Mouse (Mus musculus) bone marrow macrophage, adult 2 months (primary cell): ENCODE measurements around the gene Taar5. TPM values are rescaled to one million over a fixed set of nuclear protein-coding genes. Genes with fewer than 3 reads are reported as not detected.
A peak's percentile ranks its signal among the peaks of the same experiment; 100 is the strongest.

Experiments
- H3K27ac ChIP-seq: 2 replicates; pipeline ENCODE4 v1.5.1; 2012; ENCODE audit warnings: low read depth, low read length; ENCODE audit not compliant: insufficient read depth
- H3K4me1 ChIP-seq: 2 replicates; pipeline ENCODE4 v1.6.1; 2012; ENCODE audit warnings: low read length; ENCODE audit not compliant: control insufficient read depth, insufficient read depth
- H3K4me3 ChIP-seq: 2 replicates; pipeline ENCODE4 v1.5.1; 2012; ENCODE audit warnings: mild to moderate bottlenecking, low read length, moderate library complexity; ENCODE audit not compliant: insufficient read depth
- CTCF ChIP-seq: IDR thresholded peaks from 2 replicates; pipeline ENCODE4 v1.5.1; 2012; ENCODE audit warnings: low read depth, mild to moderate bottlenecking, low read length, moderate library complexity
- POLR2A ChIP-seq: IDR thresholded peaks from 2 replicates; pipeline ENCODE4 v1.6.1; 2012; ENCODE audit warnings: mild to moderate bottlenecking, low read depth, low read length, borderline replicate concordance
- polyA plus RNA-seq: library from polyadenylated mRNA; stranded (reverse); fragments of >200 nt; gene quantifications from 2 replicates; pipeline ENCODE4 v1.2.4, GENCODE M21; 2012; ENCODE audit not compliant: missing spikeins, insufficient read depth, insufficient read length

Gene Taar5
- polyA plus RNA-seq = not detected in 2 replicates

- TF ChIP-seq POLR2A = no peak
- TF ChIP-seq CTCF = no peak
- no peak within 1 kb of the TSS for H3K27ac ChIP-seq
- H3K4me1 ChIP-seq = no peaks in the 10 kb centered on the region
- no peak within 1 kb of the TSS for H3K4me3 ChIP-seq
Measured at GRCm38 (mm10) chr10:23970656-23971165, at the start of gene Taar5. Taar5 (plus strand) TSS chr10:23970706.

GRCm38 (mm10) chr10:23922468-23922867, 48.0 kb upstream of the Taar5 start:
- Histone ChIP-seq H3K4me3 (no peak overlapping the region), H3K4me1 (no peaks in the 10 kb centered on the region), H3K27ac (no peak overlapping the region)
- TF ChIP-seq CTCF = no peak
- no peak for TF ChIP-seq POLR2A

GRCm38 (mm10) chr10:23923941-23924340, 46.6 kb upstream of the Taar5 start:
- Histone ChIP-seq H3K27ac (no peak overlapping the region), H3K4me3 (no peak overlapping the region), H3K4me1 (no peaks in the 10 kb centered on the region)
- no peak for TF ChIP-seq CTCF
- TF ChIP-seq POLR2A = no peak

GRCm38 (mm10) chr10:23937613-23938012, 32.9 kb upstream of the Taar5 start:
- no peaks in the 10 kb centered on the region for H3K4me1 ChIP-seq
- TF ChIP-seq CTCF (no peak), POLR2A (no peak)
- no peak overlapping the region for H3K4me3 ChIP-seq
- H3K27ac ChIP-seq = no peak overlapping the region

GRCm38 (mm10) chr10:23938312-23938711, 32.2 kb upstream of the Taar5 start, which contains the start of gene Taar2:
Taar2 (plus strand) TSS chr10:23938572.
- Histone ChIP-seq H3K27ac (no peak within 1 kb of the TSS), H3K4me1 (no peaks in the 10 kb centered on the region), H3K4me3 (no peak within 1 kb of the TSS)
- no peak for TF ChIP-seq CTCF

GRCm38 (mm10) chr10:23942465-23942864, 28.0 kb upstream of the Taar5 start:
- Histone ChIP-seq H3K4me3 (no peak overlapping the region), H3K27ac (no peak overlapping the region), H3K4me1 (0 out of 2 replicates have a peak, but pooled peaks cover 3% of the 10 kb centered on the region)
- TF ChIP-seq CTCF (peak; percentile 49; the same call in 1 of the 2 replicates), POLR2A (no peak)

- H3K4me1 ChIP-seq = peaks cover 5% of the 10 kb centered on the region
- no peak overlapping the region for H3K27ac ChIP-seq
- TF ChIP-seq CTCF (no peak), POLR2A (no peak)
- no peak overlapping the region for H3K4me3 ChIP-seq
Measured at GRCm38 (mm10) chr10:23948026-23948425, 22.5 kb upstream of the Taar5 start.

- Histone ChIP-seq H3K4me1 (peaks cover 5% of the 10 kb centered on the region), H3K4me3 (no peak within 1 kb of the TSS), H3K27ac (no peak within 1 kb of the TSS)
- TF ChIP-seq POLR2A (no peak), CTCF (no peak)
Measured at GRCm38 (mm10) chr10:23949508-23950005, 20.9 kb upstream of the Taar5 start, which contains the start of gene Taar3. Taar3 (plus strand) TSS chr10:23949558.

- peaks cover 2% of the 10 kb centered on the region for H3K4me1 ChIP-seq
- no peak for TF ChIP-seq POLR2A
- no peak for TF ChIP-seq CTCF
- no peak overlapping the region for H3K27ac ChIP-seq
- H3K4me3 ChIP-seq = no peak overlapping the region
Measured at GRCm38 (mm10) chr10:23951714-23952113, 18.8 kb upstream of the Taar5 start.

GRCm38 (mm10) chr10:23959071-23959470, 11.4 kb upstream of the Taar5 start:
- TF ChIP-seq CTCF = no peak
- TF ChIP-seq POLR2A = no peak
- H3K27ac ChIP-seq = no peak overlapping the region
- H3K4me3 ChIP-seq = no peak overlapping the region
- peaks cover 2% of the 10 kb centered on the region; the same call in 1 of the 2 replicates for H3K4me1 ChIP-seq
